Mouse (Mus musculus): ENCODE measurements around the gene Plekha1. TPM values are rescaled to one million over a fixed set of nuclear protein-coding genes. Genes with fewer than 3 reads are reported as not detected.

Gene Plekha1
- total RNA-seq, 2 experiments from 2014 or later: 12.4 to 19.3 TPM

GRCm38 (mm10) chr7:130950482-130950881, 84.9 kb downstream of the Plekha1 start:
- ATAC-seq (replicated peaks; ENCODE audit: poor library complexity): no peak

- no peak for ATAC-seq (replicated peaks; ENCODE audit: poor library complexity)
Observed at GRCm38 (mm10) chr7:130951004-130951403, 85.4 kb downstream of the Plekha1 start.

DNA sequence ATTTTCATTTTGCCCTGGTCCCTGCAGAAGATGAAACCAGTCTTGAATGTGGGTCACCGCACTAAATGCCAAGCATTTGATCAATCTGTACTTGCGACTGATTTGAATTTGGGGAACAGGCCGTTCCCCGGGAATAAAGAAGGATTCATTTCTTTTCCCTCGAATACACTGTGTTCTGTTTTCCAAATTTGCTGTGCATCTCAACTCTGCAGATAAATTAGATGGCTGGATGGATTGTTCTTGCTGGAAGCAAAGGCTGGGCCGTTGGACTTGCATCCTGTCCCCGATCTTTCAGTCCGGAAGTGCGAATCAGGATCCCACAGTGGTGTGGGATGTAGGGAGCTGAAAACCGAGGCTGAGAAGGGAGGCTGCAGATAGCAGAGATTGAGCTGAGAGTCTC, 87.8 kb downstream of the Plekha1 start:
- ATAC-seq (replicated peaks; ENCODE audit: poor library complexity): no peak

GRCm38 (mm10) chr7:130954177-130954601, 88.6 kb downstream of the Plekha1 start:
- no peak for ATAC-seq (replicated peaks; ENCODE audit: poor library complexity)

DNA sequence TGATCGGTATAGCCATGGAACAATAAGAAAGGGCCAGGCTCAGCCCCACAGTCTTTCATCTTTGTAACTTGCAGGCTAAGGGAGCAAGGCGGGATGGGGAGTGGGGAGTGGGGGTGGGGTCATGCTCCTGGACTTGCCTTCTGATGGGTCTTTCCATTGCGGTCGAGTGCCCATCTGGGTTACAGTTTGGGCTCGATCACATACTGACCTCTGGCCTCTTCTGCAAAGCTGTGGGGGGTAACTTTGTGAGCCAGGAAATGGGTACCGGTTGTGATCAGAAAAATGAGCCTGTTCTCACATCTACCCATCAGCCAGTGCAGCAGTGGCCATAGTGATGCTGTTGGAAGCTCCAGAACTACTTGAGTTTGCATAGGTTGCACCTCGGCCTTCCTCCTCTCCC, 93.0 kb downstream of the Plekha1 start:
- ATAC-seq (replicated peaks; ENCODE audit: poor library complexity): no peak

GRCm38 (mm10) chr7:130959868-130960267, 94.3 kb downstream of the Plekha1 start:
- ATAC-seq (replicated peaks; ENCODE audit: poor library complexity): no peak

GRCm38 (mm10) chr7:130961429-130961828, 95.9 kb downstream of the Plekha1 start:
- no peak for ATAC-seq (replicated peaks; ENCODE audit: poor library complexity)

Other genes starting within 250 kb of the Plekha1 start
- 0.52 and 0.71 TPM in 2 replicates for gene Btbd16, start 91.7 kb upstream of the Plekha1 start, total RNA-seq (2015)
- 0.87 TPM in 1 of 2 replicates, not detected in the other for gene Btbd16, start 91.7 kb upstream of the Plekha1 start, total RNA-seq (2017)
- not detected in 2 replicates for gene Htra1, start 70.4 kb downstream of the Plekha1 start, total RNA-seq (2015)
- 0.29 TPM in 1 of 2 replicates, not detected in the other for gene Htra1, start 70.4 kb downstream of the Plekha1 start, total RNA-seq (2017)
- not detected in 2 replicates for gene Dmbt1, start 166.3 kb downstream of the Plekha1 start, total RNA-seq (2015)
- gene Dmbt1, start 166.3 kb downstream of the Plekha1 start, total RNA-seq (2017): not detected in 2 replicates